Mouse (Mus musculus): ENCODE measurements around the gene Dag1. TPM values are rescaled to one million over a fixed set of nuclear protein-coding genes. Genes with fewer than 3 reads are reported as not detected.
"Not testable (repeated sequence)": the region's sequence is repeated elsewhere in the genome, so short reads cannot be mapped to it uniquely, and the experiment has no call there.

The Dag1 gene
- polyA plus RNA-seq, 1 experiment from 2014 or later: 336 TPM

GRCm38 (mm10) chr9:108213105-108213504, 50.7 kb downstream of the Dag1 start:
- ChIA-PET POLR2A (interaction anchor here (1.1 kb wide), 1 partner anchor 15 kb away, joined by 3 read pairs; no protein-coding TSS in a partner anchor), CTCF (interaction anchor here (0.7 to 4.6 kb wide), 3 partner anchors 10 to 43 kb away, joined by 3 to 14 read pairs (median 3); no protein-coding TSS in a partner anchor)
- no peak for DNase-seq (ENCODE audit: low read depth, low spot score)
- no peak for ATAC-seq
- in situ Hi-C loops (cut with MboI; ENCODE audit: low pct_unique_long_range_greater_than_20kb): no loop called here
- TF ChIP-seq CTCF (IDR thresholded peaks at IDR 0.05): no peak
- H3K27me3 ChIP-seq: no peaks in the 10 kb centered on the region

GRCm38 (mm10) chr9:108212426-108212825, 51.3 kb downstream of the Dag1 start:
- ChIA-PET POLR2A (interaction anchor here (0.6 to 0.9 kb wide), 3 partner anchors 9 to 62 kb away, joined by 4 to 6 read pairs (median 5); no protein-coding TSS in a partner anchor), CTCF (interaction anchor here (0.7 to 4.6 kb wide), 3 partner anchors 9 to 44 kb away, joined by 3 to 14 read pairs (median 3); no protein-coding TSS in a partner anchor)
- no peaks in the 10 kb centered on the region for H3K27me3 ChIP-seq
- TF ChIP-seq CTCF (IDR thresholded peaks at IDR 0.05): no peak
- DNase-seq (ENCODE audit: low read depth, low spot score) (no peak), ATAC-seq (no peak)
- in situ Hi-C loops (cut with MboI; ENCODE audit: low pct_unique_long_range_greater_than_20kb): no loop called here

DNA sequence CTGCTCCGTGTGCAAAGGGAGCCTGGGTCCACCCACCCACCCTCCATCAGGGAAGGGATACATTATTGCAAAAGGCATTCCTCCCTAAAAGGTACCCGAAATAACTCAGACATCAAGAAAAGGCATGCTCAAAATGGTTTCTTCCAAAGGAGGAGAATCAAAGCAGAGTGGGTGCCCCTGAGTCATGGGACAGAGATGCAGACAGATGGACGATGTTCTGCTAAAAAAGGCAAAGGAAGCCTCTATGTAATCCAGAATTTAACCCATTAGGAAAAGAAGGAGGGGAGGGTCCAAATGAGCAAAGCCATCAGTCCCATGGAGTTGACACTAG, 58.2 kb downstream of the Dag1 start:
- in situ Hi-C loops (cut with MboI; ENCODE audit: low pct_unique_long_range_greater_than_20kb): no loop called here
- no peak for DNase-seq (ENCODE audit: low read depth, low spot score)
- no peak for TF ChIP-seq CTCF (IDR thresholded peaks at IDR 0.05)
- no peak for ATAC-seq
- no peaks in the 10 kb centered on the region for H3K27me3 ChIP-seq
- ChIA-PET POLR2A (no interaction called here), CTCF (interaction anchor here (1.0 to 1.6 kb wide), 3 partner anchors 11 to 79 kb away, joined by 3 to 4 read pairs (median 3); no protein-coding TSS in a partner anchor)

DNA sequence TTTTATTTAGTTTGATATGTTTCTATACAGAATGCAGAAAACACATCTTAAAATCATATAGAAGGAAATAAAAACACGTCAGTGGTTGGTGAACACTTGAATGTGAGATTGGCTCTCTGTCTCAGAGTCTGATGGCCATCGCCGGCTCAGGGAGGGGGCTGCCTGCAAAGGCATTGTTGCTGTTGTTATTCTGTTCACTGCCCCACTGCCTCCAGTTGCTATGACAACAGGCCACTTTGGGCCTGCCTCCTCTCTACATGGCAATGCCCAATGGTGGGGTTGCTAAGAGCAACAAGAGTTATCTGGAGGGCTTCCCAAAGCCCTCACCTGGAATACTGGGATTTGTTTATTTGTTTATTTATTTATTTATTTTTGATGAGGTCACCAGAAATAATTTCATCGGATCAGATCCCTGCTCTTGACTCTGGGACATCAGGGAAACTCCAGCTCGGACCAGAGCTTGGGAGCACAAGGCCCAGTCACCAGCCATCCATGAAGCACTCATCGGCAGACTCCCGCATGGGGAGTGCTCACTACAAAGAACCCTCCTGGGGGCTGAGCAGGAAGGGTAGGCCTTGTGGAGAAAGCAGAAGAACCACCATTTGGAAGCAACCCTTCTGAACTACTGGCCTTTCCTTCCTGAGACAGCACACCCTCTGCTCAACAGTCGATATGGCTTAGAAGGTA, 58.7 kb downstream of the Dag1 start:
- CTCF ChIA-PET: interaction anchor here (1.0 to 2.4 kb wide), 4 partner anchors 12 to 56 kb away, joined by 3 to 10 read pairs (median 4); no protein-coding TSS in a partner anchor
- DNase-seq (ENCODE audit: low read depth, low spot score) (no peak), ATAC-seq (no peak)
- in situ Hi-C loops (cut with MboI; ENCODE audit: low pct_unique_long_range_greater_than_20kb): loop anchor here (5.0 kb wide), 2 partner anchors 72 to 108 kb away; no protein-coding TSS in a partner anchor
- H3K27me3 ChIP-seq: no peaks in the 10 kb centered on the region
- POLR2A ChIA-PET: no interaction called here
- TF ChIP-seq CTCF (IDR thresholded peaks at IDR 0.05): no peak

DNA sequence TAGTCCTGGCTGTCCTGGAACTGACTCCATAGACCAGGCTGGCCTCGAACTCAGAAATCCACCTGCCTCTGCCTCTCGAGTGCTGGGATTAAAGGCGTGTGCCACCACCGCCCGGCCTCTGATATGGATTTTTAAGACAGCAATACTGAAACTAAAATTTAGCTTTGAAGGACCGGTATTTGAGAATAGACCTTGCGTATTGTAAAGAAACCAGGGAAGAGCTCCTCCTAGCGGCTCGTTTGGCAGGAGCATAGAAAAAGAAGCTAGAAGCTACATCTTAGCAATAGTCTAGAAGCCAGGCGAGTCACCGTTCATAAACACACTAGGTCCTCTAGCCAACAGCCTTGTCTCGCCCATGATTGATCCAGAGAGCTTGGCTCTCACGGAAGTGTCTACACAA, 60.7 kb downstream of the Dag1 start:
- ATAC-seq (no peak), DNase-seq (ENCODE audit: low read depth, low spot score) (no peak)
- POLR2A ChIA-PET: interaction anchor here (0.6 to 0.7 kb wide), 2 partner anchors 10 to 24 kb away, joined by 3 to 6 read pairs; no protein-coding TSS in a partner anchor
- CTCF ChIA-PET: interaction anchor here (0.7 to 2.4 kb wide), 6 partner anchors 10 to 105 kb away, joined by 3 to 14 read pairs (median 10); no protein-coding TSS in a partner anchor
- in situ Hi-C loops (cut with MboI; ENCODE audit: low pct_unique_long_range_greater_than_20kb): loop anchor here (5.0 kb wide), 2 partner anchors 74 to 106 kb away; no protein-coding TSS in a partner anchor
- H3K27me3 ChIP-seq: no peaks in the 10 kb centered on the region
- TF ChIP-seq CTCF (IDR thresholded peaks at IDR 0.05): no peak

DNA sequence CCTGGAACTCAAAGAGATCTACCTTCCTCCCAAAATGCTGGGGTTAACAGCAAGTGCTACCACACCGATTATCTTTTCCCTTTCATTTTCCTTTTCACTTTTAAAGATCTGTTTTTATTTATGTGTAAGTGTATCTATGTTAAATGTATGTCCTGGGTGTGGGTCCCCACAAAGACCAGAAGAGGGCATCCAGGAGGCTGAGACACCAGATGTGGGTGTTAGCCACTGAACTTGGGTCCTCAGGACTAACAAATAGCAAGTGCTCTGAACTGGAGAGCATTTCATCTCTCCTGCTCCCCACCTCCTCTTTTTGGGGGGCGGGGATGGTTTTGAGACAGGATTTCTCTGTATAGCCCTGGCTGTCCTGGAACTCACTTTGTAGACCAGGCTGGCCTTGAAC, 61.6 kb downstream of the Dag1 start:
- TF ChIP-seq CTCF (IDR thresholded peaks at IDR 0.05): peak; percentile 44
- in situ Hi-C loops (cut with MboI; ENCODE audit: low pct_unique_long_range_greater_than_20kb): loop anchor here (5.0 kb wide), 2 partner anchors 75 to 105 kb away; no protein-coding TSS in a partner anchor
- POLR2A ChIA-PET: no interaction called here
- no peak for DNase-seq (ENCODE audit: low read depth, low spot score)
- CTCF ChIA-PET: no interaction called here
- no peak for ATAC-seq
- no peaks in the 10 kb centered on the region for H3K27me3 ChIP-seq

DNA sequence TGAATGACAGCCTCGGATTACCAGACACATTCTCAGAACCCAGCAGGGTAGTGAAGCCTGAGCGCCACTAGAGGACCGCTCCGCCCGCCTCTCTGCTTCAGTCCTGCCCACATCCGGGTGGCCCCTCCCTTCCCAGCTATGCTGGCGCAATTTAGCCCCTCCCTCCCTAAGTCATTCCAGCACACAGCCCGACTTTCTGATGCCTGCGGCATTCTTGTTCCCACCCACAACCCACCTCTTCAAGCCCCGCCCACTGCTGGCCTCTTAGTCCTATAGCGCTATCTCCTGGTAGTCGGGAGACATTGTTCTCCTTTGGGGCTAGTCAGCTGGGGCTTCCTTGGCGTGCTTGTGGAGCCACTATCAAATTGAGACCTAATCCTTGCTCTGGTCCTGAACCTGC, 62.6 kb downstream of the Dag1 start:
- ChIA-PET CTCF (interaction anchor here (1.0 to 1.5 kb wide), 3 partner anchors 79 to 106 kb away, joined by 3 to 4 read pairs (median 4); no protein-coding TSS in a partner anchor), POLR2A (interaction anchor here (0.6 kb wide), 1 partner anchor 105 kb away, joined by 6 read pairs; no protein-coding TSS in a partner anchor)
- peak; percentile 87 for ATAC-seq
- in situ Hi-C loops (cut with MboI; ENCODE audit: low pct_unique_long_range_greater_than_20kb): loop anchor here (5.0 kb wide), 2 partner anchors 76 to 104 kb away; no protein-coding TSS in a partner anchor
- DNase-seq (ENCODE audit: low read depth, low spot score): peak; percentile 79
- H3K27me3 ChIP-seq: no peaks in the 10 kb centered on the region
- TF ChIP-seq CTCF (IDR thresholded peaks at IDR 0.05): peak; percentile 88

DNA sequence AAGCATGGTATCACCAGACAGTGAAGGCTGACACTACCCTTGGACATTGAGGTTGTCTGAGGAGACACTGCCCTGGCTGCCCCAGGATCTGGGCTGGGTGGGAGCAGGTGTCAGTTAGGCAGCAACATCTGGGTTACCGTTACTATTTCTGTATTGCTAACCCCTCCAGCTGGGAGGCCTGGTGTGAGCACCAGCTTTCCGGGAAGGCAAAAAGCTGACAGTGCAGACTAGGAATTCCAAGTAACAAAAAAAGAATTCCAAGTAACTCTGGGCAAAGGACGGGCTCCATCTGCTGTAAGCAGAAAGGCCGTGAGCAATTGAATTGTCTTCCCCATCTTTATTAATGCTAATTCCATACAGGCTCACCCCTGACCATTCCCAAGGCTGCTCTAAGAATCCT, 65.1 kb downstream of the Dag1 start:
- DNase-seq (ENCODE audit: low read depth, low spot score): no peak
- CTCF ChIA-PET: no interaction called here
- TF ChIP-seq CTCF (IDR thresholded peaks at IDR 0.05): no peak
- no peak for ATAC-seq
- in situ Hi-C loops (cut with MboI; ENCODE audit: low pct_unique_long_range_greater_than_20kb): no loop called here
- POLR2A ChIA-PET: no interaction called here
- H3K27me3 ChIP-seq: no peaks in the 10 kb centered on the region

- POLR2A ChIA-PET: no interaction called here
- CTCF ChIA-PET: no interaction called here
- no peak for TF ChIP-seq CTCF (IDR thresholded peaks at IDR 0.05)
- DNase-seq (ENCODE audit: low read depth, low spot score) (no peak), ATAC-seq (no peak)
- in situ Hi-C loops (cut with MboI; ENCODE audit: low pct_unique_long_range_greater_than_20kb): no loop called here
- no peaks in the 10 kb centered on the region for H3K27me3 ChIP-seq
These were observed 66.7 kb downstream of the Dag1 start for GRCm38 (mm10) chr9:108196920-108197677.

DNA sequence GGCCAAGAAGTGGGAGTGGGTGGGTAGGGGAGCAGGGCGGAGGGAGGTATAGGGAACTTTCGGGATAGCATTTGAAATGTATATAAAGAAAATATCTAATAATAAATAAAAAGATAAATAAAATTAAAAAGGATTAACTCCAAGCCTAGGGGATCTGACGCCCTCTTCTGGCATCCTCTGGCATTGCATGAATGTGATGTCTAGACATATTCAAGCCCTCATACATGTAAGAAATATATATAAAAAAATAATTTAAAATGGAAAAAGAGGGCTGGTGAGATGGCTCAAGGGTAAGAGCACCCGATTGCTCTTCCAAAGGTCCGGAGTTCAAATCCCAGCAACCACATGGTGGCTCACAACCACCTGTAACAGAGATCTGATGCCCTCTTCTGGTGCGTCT, 67.5 kb downstream of the Dag1 start:
- in situ Hi-C loops (cut with MboI; ENCODE audit: low pct_unique_long_range_greater_than_20kb); DNase-seq (ENCODE audit: low read depth, low spot score); CTCF ChIA-PET; ATAC-seq; POLR2A ChIA-PET; H3K27me3 ChIP-seq: not testable (repeated sequence)
- peak; percentile 52 for TF ChIP-seq CTCF (IDR thresholded peaks at IDR 0.05)

Data from Patski (cell line).